Mouse (Mus musculus) right cerebral cortex, adult 2 months (tissue): ENCODE measurements around the gene Llgl2.

Experiments
- DNase-seq, 2 experiments: peaks; one replicate each; pipeline ENCODE4 v3.0.0; 2021 to 2022; ENCODE audit warnings: low spot score in 2 of 2

The Llgl2 gene

GRCm38 (mm10) chr11:115808696-115809310 lies 15.0 kb upstream of the Llgl2 start:
- DNase-seq, result no peak

GRCm38 (mm10) chr11:115809311-115809781 lies 14.5 kb upstream of the Llgl2 start:
- no peak for DNase-seq

- no peak for DNase-seq
Measured at GRCm38 (mm10) chr11:115810377-115810776, 13.5 kb upstream of the Llgl2 start.

- DNase-seq, result no peak
Measured at GRCm38 (mm10) chr11:115811381-115812093, 12.3 kb upstream of the Llgl2 start.

GRCm38 (mm10) chr11:115812095-115812494 lies 11.8 kb upstream of the Llgl2 start:
- DNase-seq, result no peak

- DNase-seq, result no peak
Measured at GRCm38 (mm10) chr11:115812533-115813420, 11.1 kb upstream of the Llgl2 start.

- DNase-seq, result peak; percentile 87
Measured at GRCm38 (mm10) chr11:115813507-115814296, 10.1 kb upstream of the Llgl2 start, which contains the start of gene Caskin2. Gene Caskin2, minus strand, starts transcription at chr11:115813639.

GRCm38 (mm10) chr11:115814605-115815450 lies 9.0 kb upstream of the Llgl2 start, which contains the start of gene Tsen54:
Gene Tsen54, plus strand, starts transcription at chr11:115814724.
- peak; percentile 88 for DNase-seq

- DNase-seq, result no peak
Measured at GRCm38 (mm10) chr11:115817331-115817730, 6.5 kb upstream of the Llgl2 start.

GRCm38 (mm10) chr11:115819915-115820623 lies 3.8 kb upstream of the Llgl2 start:
- DNase-seq, result no peak

GRCm38 (mm10) chr11:115821001-115821400 lies 2.8 kb upstream of the Llgl2 start:
- DNase-seq, result peak in 1 of 2 experiments; percentile 22

GRCm38 (mm10) chr11:115824813-115825212 lies 964 bp downstream of the Llgl2 start:
- no peak for DNase-seq

GRCm38 (mm10) chr11:115826487-115826886 lies 2.6 kb downstream of the Llgl2 start:
- no peak for DNase-seq

GRCm38 (mm10) chr11:115827624-115828023 lies 3.8 kb downstream of the Llgl2 start:
- DNase-seq, result no peak

GRCm38 (mm10) chr11:115829036-115829435 lies 5.2 kb downstream of the Llgl2 start:
- DNase-seq, result no peak

- no peak for DNase-seq
Measured at GRCm38 (mm10) chr11:115830550-115831325, 6.9 kb downstream of the Llgl2 start.

- no peak for DNase-seq
Measured at GRCm38 (mm10) chr11:115831518-115831917, 7.7 kb downstream of the Llgl2 start.

- DNase-seq, result no peak
Measured at GRCm38 (mm10) chr11:115832064-115832463, 8.2 kb downstream of the Llgl2 start.

- DNase-seq, result no peak
Measured at GRCm38 (mm10) chr11:115832523-115832922, 8.7 kb downstream of the Llgl2 start.
